Mouse (Mus musculus): ENCODE measurements around the gene Ahctf1. TPM values are rescaled to one million over a fixed set of nuclear protein-coding genes. Genes with fewer than 3 reads are reported as not detected.

The Ahctf1 gene
- total and polyA plus RNA-seq, 3 experiments = 79.2 to 111 (median 96.0) TPM

DNA sequence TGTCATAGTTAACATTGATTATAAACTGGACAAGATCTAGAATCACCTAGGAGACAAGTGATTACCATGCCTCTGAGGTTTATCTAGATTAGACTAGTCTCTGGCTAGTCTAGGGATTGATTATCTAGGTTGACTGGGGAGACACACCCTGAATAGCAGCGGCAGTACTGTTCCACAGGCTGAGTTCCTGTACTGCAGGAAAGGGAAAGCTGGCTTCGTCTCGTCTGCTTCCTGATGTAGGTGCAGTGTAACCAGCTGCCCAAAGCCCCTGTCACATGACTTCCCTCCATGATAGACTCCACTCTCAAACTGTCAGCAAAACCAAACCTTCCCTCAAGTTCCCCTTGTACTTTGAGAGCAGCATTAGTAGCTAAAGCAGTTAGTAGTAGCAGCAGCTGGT, 99.3 kb downstream of the Ahctf1 start:
- DNase-seq (ENCODE audit: extremely low read depth) = no peak
- Histone ChIP-seq H3K4me2 (ENCODE audit: insufficient read depth, low read depth, poor library complexity, severe bottlenecking) (no peak overlapping the region), H3K27ac (ENCODE audit: insufficient read depth, low read depth) (no peak overlapping the region), H3K27me3 (replicated peaks) (no peaks in the 10 kb centered on the region), H3K9me3 (replicated peaks; ENCODE audit: low read length) (no peaks in the 10 kb centered on the region), H3K36me3 (replicated peaks in 1 of 2; ENCODE audit: control insufficient read depth in 1 of 2, insufficient read depth in 1 of 2, low read length in 1 of 2) (no peaks in the 10 kb centered on the region), H3K4me3 (replicated peaks in 1 of 3; ENCODE audit: low read depth in 2 of 3, low read length in 2 of 3, poor library complexity in 1 of 3) (no peak overlapping the region), H3K79me2 (replicated peaks; ENCODE audit: control insufficient read depth, extremely low read depth, insufficient read depth, poor library complexity, severe bottlenecking) (no peaks in the 10 kb centered on the region), H3K4me1 (ENCODE audit: control insufficient read depth in 1 of 2, insufficient read depth in 2 of 2) (peaks cover 3 to 19% of the 10 kb centered on the region in 2 experiments; a peak in 3 of 4 replicates), H3K9ac (ENCODE audit: insufficient read depth, low read depth) (no peak overlapping the region)
- dilution Hi-C loops (cut with MboI; ENCODE audit: extremely low pct_ligation_motif_present, extremely low pct_unique_long_range_greater_than_20kb, low sequenced_read_pairs) = no loop called here
- TF ChIP-seq USF1 (IDR thresholded peaks at IDR 0.05; ENCODE audit: low read depth, low read length) (no peak), POLR2AphosphoS2 (IDR thresholded peaks at IDR 0.05; ENCODE audit: low read depth, low read length) (no peak), HCFC1 (IDR thresholded peaks at IDR 0.05; ENCODE audit: low read depth, low read length) (no peak), KAT2A (IDR thresholded peaks at IDR 0.05; ENCODE audit: insufficient replicate concordance, low read length) (no peak), GABPA (IDR thresholded peaks at IDR 0.05; ENCODE audit: insufficient replicate concordance, low read depth, low read length) (no peak)
- in situ Hi-C loops (cut with MboI; ENCODE audit: low pct_ligation_motif_present, low pct_unique_long_range_greater_than_20kb, low sequenced_read_pairs) = no loop called here

Other genes starting within 250 kb of the Ahctf1 start
- gene Sccpdh, start 135.5 kb downstream of the Ahctf1 start, total RNA-seq (2012; rRNA removed) = 16.7 and 22.2 TPM in 2 replicates
- 18.9 and 21.9 TPM in 2 replicates for gene Sccpdh, start 135.5 kb downstream of the Ahctf1 start, total RNA-seq (2014; rRNA removed)
- gene Sccpdh, start 135.5 kb downstream of the Ahctf1 start, polyA plus RNA-seq (2012; ENCODE audit: insufficient read length, low read depth) = 9.5 and 10.3 TPM in 2 replicates
- gene Kif28, start 58.4 kb downstream of the Ahctf1 start, total RNA-seq (2012; rRNA removed) = 0.04 TPM in 1 of 2 replicates, not detected in the other
- not detected in 2 replicates for gene Kif28, start 58.4 kb downstream of the Ahctf1 start, total RNA-seq (2014; rRNA removed)
- 0.07 and 0.11 TPM in 2 replicates for gene Kif28, start 58.4 kb downstream of the Ahctf1 start, polyA plus RNA-seq (2012; ENCODE audit: insufficient read length, low read depth)
- gene Gm10518, start 304 bp downstream of the Ahctf1 start, total RNA-seq (2012; rRNA removed) = 8.0 TPM in 2 replicates
- not detected in 2 replicates for gene Gm10518, start 304 bp downstream of the Ahctf1 start, total RNA-seq (2014; rRNA removed)
- 0.40 TPM in 1 of 2 replicates, not detected in the other for gene Gm10518, start 304 bp downstream of the Ahctf1 start, polyA plus RNA-seq (2012; ENCODE audit: insufficient read length, low read depth)
- gene Cdc42bpa, start 156.8 kb upstream of the Ahctf1 start, total RNA-seq (2012; rRNA removed) = 5.0 and 5.6 TPM in 2 replicates
- gene Cdc42bpa, start 156.8 kb upstream of the Ahctf1 start, total RNA-seq (2014; rRNA removed) = 5.1 and 5.3 TPM in 2 replicates
- gene Cdc42bpa, start 156.8 kb upstream of the Ahctf1 start, polyA plus RNA-seq (2012; ENCODE audit: insufficient read length, low read depth) = 7.1 and 9.0 TPM in 2 replicates